Mouse (Mus musculus) CH12.LX (cell line): ENCODE measurements at regions not wholly inside any gene's neighbourhood (a gene's known extent, or its start where the extent isn't known, plus 50 kb on each side); places are given as distances from the start of the nearest gene placed in this dataset.

Source experiments
- CTCF ChIP-seq, 2 experiments: IDR thresholded peaks in 1 of 2; conservative IDR thresholded peaks in 1 of 2; 2 replicates each; pipeline ENCODE4 v1.5.1; 2011 to 2012; ENCODE audit warnings: low read depth in 2 of 2, low read length in 2 of 2, improper control_type of control experiment in 1 of 2, inconsistent platforms in 1 of 2, mild to moderate bottlenecking in 1 of 2, moderate library complexity in 1 of 2
- EP300 ChIP-seq: IDR thresholded peaks from 2 replicates; pipeline ENCODE4 v1.6.1; 2011; ENCODE audit warnings: low read length, improper control_type of control experiment
- HCFC1 ChIP-seq: IDR thresholded peaks from 2 replicates; pipeline ENCODE4 v1.6.1; 2012; ENCODE audit warnings: low read depth, mild to moderate bottlenecking, inconsistent platforms, low read length, improper control_type of control experiment
- IRF4 ChIP-seq: IDR thresholded peaks from 2 replicates; pipeline ENCODE4 v1.6.1; 2014; ENCODE audit warnings: low read depth, mild to moderate bottlenecking, inconsistent platforms, low read length, improper control_type of control experiment
- MAFK ChIP-seq: IDR thresholded peaks from 2 replicates; pipeline ENCODE4 v1.6.1; 2011; ENCODE audit warnings: low read length, improper control_type of control experiment; ENCODE audit not compliant: insufficient replicate concordance
- MEF2A ChIP-seq: IDR thresholded peaks from 2 replicates; pipeline ENCODE4 v1.6.1; 2014; ENCODE audit warnings: low read depth, mild to moderate bottlenecking, inconsistent platforms, low read length, improper control_type of control experiment, borderline replicate concordance
- MXI1 ChIP-seq: IDR thresholded peaks from 2 replicates; pipeline ENCODE4 v1.6.1; 2011; ENCODE audit warnings: mild to moderate bottlenecking, low read depth, low read length, improper control_type of control experiment
- MYC ChIP-seq: IDR thresholded peaks from 2 replicates; pipeline ENCODE4 v1.6.1; 2011; ENCODE audit warnings: low read depth, mild to moderate bottlenecking, improper control_type of control experiment, low read length
- NELFE ChIP-seq: IDR thresholded peaks from 2 replicates; pipeline ENCODE4 v1.6.1; 2011; ENCODE audit warnings: low read depth, low read length, improper control_type of control experiment
- POLR2A ChIP-seq: IDR thresholded peaks from 2 replicates; pipeline ENCODE4 v1.6.1; 2011; ENCODE audit warnings: low read depth, mild to moderate bottlenecking, improper control_type of control experiment, low read length
- RAD21 ChIP-seq: IDR thresholded peaks from 2 replicates; pipeline ENCODE4 v1.6.1; 2011; ENCODE audit warnings: low read depth, mild to moderate bottlenecking, low read length, improper control_type of control experiment, moderate library complexity
- RCOR1 ChIP-seq: conservative IDR thresholded peaks from 2 replicates; pipeline ENCODE4 v1.6.1; 2012; ENCODE audit warnings: low read depth, mild to moderate bottlenecking, inconsistent platforms, low read length, improper control_type of control experiment
- ZC3H11A ChIP-seq: IDR thresholded peaks from 2 replicates; pipeline ENCODE4 v1.6.1; 2012; ENCODE audit warnings: low read depth, mild to moderate bottlenecking, inconsistent platforms, low read length, improper control_type of control experiment
- ZNF384 ChIP-seq: IDR thresholded peaks from 2 replicates; pipeline ENCODE4 v1.6.1; 2012; ENCODE audit warnings: low read depth, low read length, improper control_type of control experiment, inconsistent platforms

DNA sequence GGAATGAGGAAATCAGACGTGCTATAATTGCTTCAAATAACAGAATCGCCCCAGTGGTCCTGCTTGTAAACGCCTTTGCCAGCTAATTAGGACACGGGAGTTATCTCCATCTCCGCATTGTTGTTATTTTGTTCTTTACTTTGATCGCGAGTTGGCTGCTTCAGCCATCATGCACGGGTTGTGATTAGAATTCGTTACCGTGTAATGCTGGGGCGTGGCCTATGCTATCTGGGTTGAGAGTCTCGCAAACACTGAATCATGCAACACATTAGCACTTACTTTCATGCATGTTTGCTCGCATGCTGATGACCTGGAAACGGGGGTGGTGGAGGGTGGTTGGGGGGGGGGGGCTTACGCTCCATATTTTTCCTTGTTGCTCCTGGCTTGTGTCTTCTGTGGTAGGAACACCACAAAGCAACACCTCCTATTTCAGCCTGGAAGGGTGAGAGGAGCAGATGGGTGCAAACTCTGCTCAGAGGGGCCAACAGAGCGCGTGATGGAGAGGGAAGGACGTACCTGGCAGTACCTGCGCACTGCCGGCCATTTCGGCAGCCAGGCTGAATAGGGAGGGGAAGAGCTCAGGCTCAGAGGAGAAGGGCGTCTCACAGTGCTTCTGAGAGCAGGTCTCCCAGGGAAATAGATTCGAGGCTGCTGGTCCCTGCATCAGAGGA is 260.1 kb downstream of the Cd83 start:
- TF ChIP-seq POLR2A (no peak), HCFC1 (no peak), EP300 (no peak), CTCF (conservative IDR thresholded peaks at IDR 0.05 in 1 of 2, IDR thresholded peaks at IDR 0.05 in 1 of 2; ENCODE audit: low read depth in 2 of 2, low read length in 2 of 2) (no peak), MYC (no peak), MXI1 (no peak), NELFE (no peak), IRF4 (no peak), RCOR1 (no peak), MEF2A (no peak), ZNF384 (no peak), ZC3H11A (no peak), MAFK (no peak), RAD21 (no peak)
